Mouse (Mus musculus) monocyte, adult 2 months (primary cell): ENCODE measurements at regions not wholly inside any gene's neighbourhood (a gene's known extent, or its start where the extent isn't known, plus 50 kb on each side); places are given as distances from the start of the nearest gene placed in this dataset.

Source experiments
- DNase-seq, 2 experiments: peaks; one replicate each; pipeline ENCODE4 v3.0.0; 2022; ENCODE audit warnings: low spot score in 2 of 2, low read depth in 1 of 2

DNA sequence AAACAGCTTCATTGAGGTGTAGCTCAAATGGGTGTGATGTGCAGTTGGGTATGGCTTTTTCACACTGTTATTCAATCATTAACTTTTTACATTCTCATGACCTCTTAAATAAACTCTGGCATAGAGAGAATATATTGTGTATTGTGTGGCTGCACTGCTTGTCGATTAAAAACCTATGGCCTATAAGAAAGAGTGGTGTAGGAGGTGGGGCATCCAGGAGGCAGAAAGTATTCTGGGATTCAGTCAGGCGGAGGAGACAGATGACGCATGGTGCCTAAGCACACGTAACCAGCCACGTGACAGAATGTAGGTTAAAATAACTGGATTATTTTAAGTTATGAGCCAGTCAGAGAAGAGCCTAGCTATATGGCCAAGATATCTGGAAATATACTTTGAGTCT, 78.2 kb upstream of the Slc16a7 start:
- no peak for DNase-seq

GRCm38 (mm10) chr10:125488350-125488749, 99.1 kb upstream of the Slc16a7 start:
- no peak for DNase-seq

DNA sequence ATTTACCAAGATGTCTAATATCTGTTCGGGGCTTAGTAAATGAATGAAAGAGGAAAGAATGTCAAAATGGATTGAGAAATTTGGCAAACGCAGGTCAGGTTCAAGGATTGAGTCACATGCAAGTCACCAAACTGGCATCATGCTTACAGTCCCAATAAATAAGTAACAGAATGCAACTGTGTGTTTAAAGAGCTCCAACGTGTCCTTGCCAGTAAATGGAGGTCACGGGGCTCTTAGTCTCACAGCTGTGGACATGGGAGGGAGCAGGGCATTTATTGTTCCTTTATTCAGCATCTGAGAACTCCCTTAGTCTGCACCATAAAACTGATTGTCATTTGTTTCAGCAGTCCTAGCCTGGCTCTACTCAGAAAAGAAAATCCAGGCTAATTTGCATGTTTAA, 101.1 kb upstream of the Slc16a7 start:
- no peak for DNase-seq

DNA sequence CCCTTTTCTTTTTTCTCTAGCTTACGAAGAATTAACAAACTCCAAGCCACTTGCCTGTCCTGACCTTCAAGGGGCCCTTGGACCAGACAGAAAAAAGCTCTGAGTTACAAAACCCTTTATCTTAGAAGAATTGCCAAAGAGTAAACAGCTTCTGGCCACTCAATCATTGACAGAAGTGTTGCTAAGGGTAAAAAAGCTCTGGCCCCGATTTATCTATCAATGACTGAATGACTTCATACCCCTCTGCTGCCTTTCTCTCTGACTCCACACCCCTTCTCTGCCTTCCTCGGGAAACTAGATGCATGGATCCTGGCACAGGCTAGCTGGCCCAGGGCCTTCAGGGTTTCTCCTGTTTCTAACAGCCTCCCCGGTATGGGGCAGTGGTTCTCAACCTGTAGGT, 105.2 kb upstream of the Slc16a7 start:
- no peak for DNase-seq

DNA sequence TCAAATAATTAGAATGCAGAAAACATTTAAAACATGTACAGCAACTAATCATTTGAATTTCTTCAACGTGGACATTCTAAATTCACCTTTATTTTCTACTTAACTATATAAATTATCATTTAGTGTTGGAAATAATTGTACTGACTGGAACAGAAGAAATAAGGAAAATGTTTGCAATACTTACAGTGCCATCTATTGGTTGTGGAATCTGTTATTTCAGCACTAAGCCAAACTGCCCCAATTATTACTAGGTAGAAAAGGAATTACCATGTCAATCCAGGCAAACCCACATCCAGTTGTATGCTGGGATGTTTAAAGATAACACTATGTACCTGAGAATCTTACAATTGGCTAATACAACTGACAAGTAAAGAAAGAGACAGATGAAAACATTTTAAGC, 109.1 kb upstream of the Slc16a7 start:
- DNase-seq = no peak

DNA sequence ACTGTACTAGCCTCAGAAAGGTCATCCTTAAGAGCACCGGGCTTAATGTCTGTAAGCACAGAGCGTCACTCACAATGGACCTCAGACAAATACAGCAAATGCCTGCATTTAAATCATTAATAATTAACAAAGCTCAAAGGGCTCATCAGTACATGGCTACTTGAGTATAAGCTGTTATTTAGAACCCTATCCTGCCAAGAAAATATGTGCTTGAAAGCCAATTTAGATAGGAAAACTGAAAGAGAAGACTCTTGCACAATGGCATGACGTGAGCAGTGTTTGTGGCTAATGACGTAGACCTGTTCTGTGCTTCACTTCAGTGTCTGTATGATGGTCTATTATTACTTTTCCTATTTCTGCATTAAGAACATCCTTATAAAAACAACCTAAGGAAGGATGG, 111.1 kb upstream of the Slc16a7 start:
- no peak for DNase-seq

- DNase-seq = no peak
Observed at GRCm38 (mm10) chr10:125515026-125515425, 125.8 kb upstream of the Slc16a7 start.

GRCm38 (mm10) chr10:125530876-125531275, 141.6 kb upstream of the Slc16a7 start:
- no peak for DNase-seq

GRCm38 (mm10) chr10:125538316-125538715, 149.1 kb upstream of the Slc16a7 start:
- no peak for DNase-seq

- no peak for DNase-seq
Observed at GRCm38 (mm10) chr10:125586489-125587147, 197.4 kb upstream of the Slc16a7 start.

DNA sequence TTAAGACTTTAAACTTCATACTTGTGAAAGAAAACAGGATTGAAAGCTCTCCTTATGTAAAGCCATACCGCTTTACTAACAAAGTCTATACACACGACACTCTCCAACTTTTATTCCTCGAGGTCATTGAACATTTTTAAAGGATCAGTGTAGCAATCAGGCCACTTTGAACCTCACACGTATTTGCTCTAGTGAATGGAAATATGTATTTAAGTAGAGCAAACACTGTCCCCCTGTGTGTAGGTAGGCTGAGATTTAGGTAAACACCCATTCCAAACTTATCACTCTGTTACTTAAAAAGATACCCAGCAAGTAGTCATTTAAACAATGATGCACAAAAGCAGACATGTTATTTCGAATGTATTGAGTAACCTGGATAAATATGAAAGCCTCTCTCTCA, 203.7 kb upstream of the Slc16a7 start:
- no peak for DNase-seq

GRCm38 (mm10) chr10:125607787-125608617, 218.7 kb upstream of the Slc16a7 start:
- no peak for DNase-seq

DNA sequence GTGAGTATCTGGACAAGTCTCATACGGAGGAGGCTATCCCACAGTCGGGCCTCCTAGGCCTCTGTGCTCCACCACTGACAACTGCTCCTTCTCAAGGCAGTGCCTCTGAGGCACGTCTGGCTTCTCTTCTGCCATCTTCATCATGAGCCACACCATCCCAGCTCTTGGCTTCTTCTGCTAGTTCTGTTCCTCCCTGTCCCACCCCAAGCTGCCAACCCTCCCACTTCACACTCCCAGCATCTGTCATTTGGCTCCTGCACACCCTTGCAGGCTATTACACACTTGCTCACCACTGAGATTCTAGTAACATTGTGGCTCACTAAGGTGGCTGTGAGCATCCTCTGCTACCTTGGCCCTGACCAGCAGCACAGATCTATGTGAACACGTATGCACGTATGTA, 221.1 kb upstream of the Slc16a7 start:
- DNase-seq = no peak

- no peak for DNase-seq
Observed at GRCm38 (mm10) chr10:125612773-125613172, 223.5 kb upstream of the Slc16a7 start.

DNA sequence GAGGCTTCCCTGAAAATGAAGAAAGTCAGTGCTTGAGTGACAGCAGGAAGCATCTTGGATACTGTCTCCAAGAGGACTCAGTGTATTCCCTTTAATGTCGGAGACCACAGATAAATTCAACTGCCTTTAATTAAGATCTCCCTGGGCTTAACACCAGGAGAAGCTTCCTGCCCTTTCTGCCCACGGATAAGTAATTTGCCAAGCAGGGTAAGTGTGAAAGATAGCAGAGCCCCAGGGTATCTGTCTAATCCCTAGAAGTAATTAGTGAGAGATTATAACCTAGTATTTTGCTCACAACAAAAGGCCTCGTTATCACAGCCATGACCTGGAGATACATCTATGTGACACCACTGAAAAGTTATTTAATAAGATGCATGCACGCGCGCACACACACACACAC, 232.1 kb upstream of the Slc16a7 start:
- DNase-seq = no peak

GRCm38 (mm10) chr10:125623836-125624235, 234.6 kb upstream of the Slc16a7 start:
- DNase-seq = no peak

DNA sequence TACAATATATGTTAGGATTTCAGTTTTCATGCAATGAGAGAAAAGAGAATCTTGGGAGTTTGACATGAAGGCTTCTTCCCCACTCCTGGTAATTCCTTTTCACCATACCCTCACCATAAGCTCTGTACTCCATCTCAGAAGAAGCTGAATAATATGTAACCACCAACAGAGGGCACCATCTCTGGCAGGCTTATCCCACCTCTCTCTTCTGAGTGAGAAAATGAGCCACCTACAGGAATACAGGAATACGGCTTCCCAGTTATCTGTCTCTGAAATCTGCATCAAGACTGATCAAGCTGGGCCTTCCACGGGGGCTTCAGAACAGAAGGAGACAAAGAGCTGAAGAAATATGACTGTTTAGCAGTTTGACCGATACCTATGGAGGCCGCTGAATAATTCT, 278.6 kb upstream of the Slc16a7 start:
- DNase-seq = no peak

GRCm38 (mm10) chr10:125673637-125674036, 284.4 kb upstream of the Slc16a7 start:
- DNase-seq = no peak

GRCm38 (mm10) chr10:125679644-125680043, 286.3 kb upstream of the Lrig3 start:
- DNase-seq = no peak

DNA sequence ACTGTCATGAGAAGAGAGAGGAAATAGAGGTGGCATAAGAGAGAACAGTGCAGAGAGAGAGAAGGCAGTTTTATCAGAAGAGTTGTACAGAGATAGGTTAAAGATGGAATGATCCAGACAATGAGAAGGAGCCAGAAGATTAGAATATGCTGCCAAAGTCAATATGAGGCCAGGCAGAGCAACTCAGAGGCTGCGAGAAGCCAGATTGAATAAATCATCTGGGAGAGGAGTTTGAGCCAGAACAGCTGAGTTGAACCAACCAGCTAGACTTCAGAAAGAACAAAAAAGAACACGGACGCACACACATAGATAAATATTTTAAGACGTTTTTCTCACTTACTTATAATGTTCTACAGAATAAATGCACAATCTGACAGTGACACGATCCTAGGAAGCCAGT, 280.8 kb upstream of the Lrig3 start:
- no peak for DNase-seq

DNA sequence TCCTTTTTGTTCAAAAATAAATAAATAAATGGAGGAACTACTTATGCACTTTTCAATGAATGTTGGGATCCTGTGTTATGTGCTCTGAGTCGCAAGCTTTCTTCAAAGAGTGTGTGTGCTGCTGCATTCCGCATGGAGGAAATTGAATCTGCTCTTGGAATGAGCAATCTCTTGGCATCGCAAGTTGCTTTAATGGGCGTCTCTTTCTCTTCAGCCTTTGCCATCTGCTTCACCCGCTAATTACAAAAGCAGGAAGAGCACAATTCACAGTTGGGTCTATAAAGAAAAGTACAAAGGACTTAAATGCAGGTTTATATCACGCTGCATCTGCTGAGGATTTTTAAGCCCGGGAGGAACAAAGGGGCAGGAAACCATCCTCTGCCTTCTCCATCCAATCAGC, 272.5 kb upstream of the Lrig3 start:
- DNase-seq = no peak

GRCm38 (mm10) chr10:125696159-125696558, 269.8 kb upstream of the Lrig3 start:
- no peak for DNase-seq
